ENCODE assay signal across 15 mouse cellular contexts in genomic region chr4:93063531-93063930, GRCm38 (mm10).
"Had no signal": no experiment of that assay in that cellular context is flagged by ENCODE, and none has a peak within 500 bp of the region (broad histone marks: within the 10 kb centered on the region; RNA-seq: fewer than 3 reads in every experiment).

No protein-coding gene starts in this region.

- DNase-seq: retina, postnatal 1 day; right cerebral cortex, postnatal 14 days; right cerebral cortex, postnatal 25 days; right cerebral cortex, postnatal 4 days; spleen, adult 18-20 months; thymus, adult 18-20 months; thymus, adult 2 months; thymus, postnatal 14 days; thymus, postnatal 25 days; thymus, postnatal 36 days; thymus, postnatal 4 days had no signal

- H3K4me3 ChIP-seq: neural tube, embryonic 13.5 days; neural tube, embryonic 15.5 days; stomach, embryonic 15.5 days had no signal

- H3K9me3 ChIP-seq: neural tube, embryonic 13.5 days; neural tube, embryonic 15.5 days; stomach, embryonic 15.5 days had no signal

- H3K27me3 ChIP-seq: neural tube, embryonic 13.5 days; neural tube, embryonic 15.5 days; stomach, embryonic 15.5 days had no signal

- H3K9ac ChIP-seq: neural tube, embryonic 13.5 days; neural tube, embryonic 15.5 days; stomach, embryonic 15.5 days had no signal

- H3K36me3 ChIP-seq: neural tube, embryonic 13.5 days; neural tube, embryonic 15.5 days; stomach, embryonic 15.5 days had no signal

- H3K4me1 ChIP-seq: neural tube, embryonic 13.5 days; neural tube, embryonic 15.5 days; stomach, embryonic 15.5 days had no signal

- H3K27ac ChIP-seq: neural tube, embryonic 13.5 days; neural tube, embryonic 15.5 days; stomach, embryonic 15.5 days; stomach, postnatal 0 days had no signal

- H3K4me2 ChIP-seq: neural tube, embryonic 13.5 days; neural tube, embryonic 15.5 days; stomach, embryonic 15.5 days had no signal
